Mouse (Mus musculus) MEL (cell line): Measurements from ENCODE around the gene H3f3b. TPM values are rescaled to one million over a fixed set of nuclear protein-coding genes. Genes with fewer than 3 reads are reported as not detected.
A peak's percentile ranks its signal among the peaks of the same experiment; 100 is the strongest.

Experiments
- DNase-seq: peaks from one replicate; pipeline ENCODE4 v3.0.0; 2011; ENCODE audit warnings: low read depth, low spot score
- H3K27ac ChIP-seq: 2 replicates; pipeline ENCODE4 v1.5.1; 2012; ENCODE audit warnings: low read depth, mild to moderate bottlenecking, control low read depth, low read length, moderate library complexity; ENCODE audit not compliant: control insufficient read depth
- H3K27me3 ChIP-seq, 2 experiments: fragments of 150-350 bp in 1 of 2; sonication (generic) in 1 of 2; 2 replicates each; pipeline ENCODE4 v1.6.1; 2012; ENCODE audit warnings: low read length in 2 of 2, mild to moderate bottlenecking in 2 of 2, improper control_type of control experiment in 1 of 2, moderate library complexity in 1 of 2; ENCODE audit not compliant: insufficient read depth in 2 of 2, control insufficient read depth in 1 of 2
- H3K36me3 ChIP-seq, 2 experiments: 2 replicates each; pipeline ENCODE4 v1.6.1; 2012 to 2014; ENCODE audit warnings: low read length in 2 of 2, improper control_type of control experiment in 1 of 2, inconsistent platforms in 1 of 2, mild to moderate bottlenecking in 1 of 2; ENCODE audit not compliant: insufficient read depth in 2 of 2, control insufficient read depth in 1 of 2
- H3K4me1 ChIP-seq, 2 experiments: fragments of 150-350 bp in 1 of 2; sonication (generic) in 1 of 2; 2 replicates each; pipeline ENCODE4 v1.6.1; 2012; ENCODE audit warnings: low read length in 2 of 2, improper control_type of control experiment in 1 of 2, mild to moderate bottlenecking in 1 of 2; ENCODE audit not compliant: insufficient read depth in 2 of 2, control insufficient read depth in 1 of 2
- H3K4me3 ChIP-seq, 2 experiments: fragments of 150-350 bp in 1 of 2; sonication (generic) in 1 of 2; 2 replicates each; pipeline ENCODE4 v1.5.1; 2012; ENCODE audit warnings: low read depth in 2 of 2, low read length in 2 of 2, mild to moderate bottlenecking in 2 of 2, moderate library complexity in 2 of 2, control low read depth in 1 of 2, improper control_type of control experiment in 1 of 2; ENCODE audit not compliant: control insufficient read depth in 1 of 2, insufficient read depth in 1 of 2
- H3K79me2 ChIP-seq: 2 replicates; pipeline ENCODE4 v1.6.1; 2012; ENCODE audit warnings: mild to moderate bottlenecking, low read length, moderate library complexity; ENCODE audit not compliant: control insufficient read depth, poor library complexity, insufficient read depth
- H3K9ac ChIP-seq: 2 replicates; pipeline ENCODE4 v1.6.1; 2012; ENCODE audit warnings: low read depth, mild to moderate bottlenecking, control low read depth, low read length, moderate library complexity; ENCODE audit not compliant: control insufficient read depth, poor library complexity, severe bottlenecking
- H3K9me3 ChIP-seq: fragments of 150-350 bp; sonication (generic); replicated peaks from 2 replicates; pipeline ENCODE4 v1.6.1; 2012; ENCODE audit warnings: mild to moderate bottlenecking, low read length, improper control_type of control experiment, moderate library complexity; ENCODE audit not compliant: insufficient read depth
- CHD1 ChIP-seq: IDR thresholded peaks from 2 replicates; pipeline ENCODE4 v1.6.1; 2012; ENCODE audit warnings: low read depth, mild to moderate bottlenecking, inconsistent platforms, low read length, improper control_type of control experiment
- CHD2 ChIP-seq: IDR thresholded peaks from 2 replicates; pipeline ENCODE4 v1.6.1; 2011; ENCODE audit warnings: low read length, improper control_type of control experiment
- CTCF ChIP-seq, 3 experiments: IDR thresholded peaks in 2 of 3; conservative IDR thresholded peaks in 1 of 3; 2 replicates each; pipeline ENCODE4 v1.5.1; 2011 to 2012; ENCODE audit warnings: low read length in 3 of 3, low read depth in 2 of 3, mild to moderate bottlenecking in 2 of 3, improper control_type of control experiment in 1 of 3, inconsistent platforms in 1 of 3, mixed read lengths in 1 of 3, moderate library complexity in 1 of 3; ENCODE audit not compliant: control insufficient read depth in 1 of 3, insufficient read depth in 1 of 3, poor library complexity in 1 of 3, severe bottlenecking in 1 of 3
- ELF1 ChIP-seq: IDR thresholded peaks from 2 replicates; pipeline ENCODE4 v1.6.1; 2014; ENCODE audit warnings: low read depth, mild to moderate bottlenecking, inconsistent platforms, low read length, improper control_type of control experiment, moderate library complexity
- EP300 ChIP-seq, 2 experiments: IDR thresholded peaks; 2 replicates each; pipeline ENCODE4 v1.6.1; 2011; ENCODE audit warnings: improper control_type of control experiment in 2 of 2, low read length in 2 of 2, low read depth in 1 of 2, mild to moderate bottlenecking in 1 of 2
- GATA1 ChIP-seq: IDR thresholded peaks from 2 replicates; pipeline ENCODE4 v1.6.1; 2011; ENCODE audit warnings: low read depth, low read length, improper control_type of control experiment
- JUND ChIP-seq: IDR thresholded peaks from 2 replicates; pipeline ENCODE4 v1.6.1; 2011; ENCODE audit warnings: low read depth, mild to moderate bottlenecking, improper control_type of control experiment, low read length
- MAZ ChIP-seq: IDR thresholded peaks from 2 replicates; pipeline ENCODE4 v1.6.1; 2012; ENCODE audit warnings: low read depth, mild to moderate bottlenecking, inconsistent platforms, low read length, improper control_type of control experiment
- MYB ChIP-seq: IDR thresholded peaks from 2 replicates; pipeline ENCODE4 v1.6.1; 2011; ENCODE audit warnings: mild to moderate bottlenecking, low read depth, low read length, improper control_type of control experiment
- NRF1 ChIP-seq: IDR thresholded peaks from 2 replicates; pipeline ENCODE4 v1.6.1; 2014; ENCODE audit warnings: low read depth, mild to moderate bottlenecking, inconsistent platforms, low read length, improper control_type of control experiment, moderate library complexity; ENCODE audit not compliant: poor library complexity, insufficient read depth, severe bottlenecking
- POLR2A ChIP-seq, 2 experiments: IDR thresholded peaks; 2 replicates each; pipeline ENCODE4 v1.6.1; 2011 to 2012; ENCODE audit warnings: low read length in 2 of 2, mild to moderate bottlenecking in 2 of 2, control low read depth in 1 of 2, improper control_type of control experiment in 1 of 2, low read depth in 1 of 2, moderate library complexity in 1 of 2; ENCODE audit not compliant: control insufficient read depth in 1 of 2, insufficient read depth in 1 of 2, poor library complexity in 1 of 2
- RAD21 ChIP-seq: IDR thresholded peaks from 2 replicates; pipeline ENCODE4 v1.6.1; 2011; ENCODE audit warnings: mild to moderate bottlenecking, low read depth, low read length, improper control_type of control experiment
- RCOR1 ChIP-seq: IDR thresholded peaks from 2 replicates; pipeline ENCODE4 v1.6.1; 2012; ENCODE audit warnings: low read depth, mild to moderate bottlenecking, inconsistent platforms, low read length, improper control_type of control experiment
- SIN3A ChIP-seq: IDR thresholded peaks from 2 replicates; pipeline ENCODE4 v1.6.1; 2012; ENCODE audit warnings: low read length, improper control_type of control experiment, inconsistent platforms
- TAL1 ChIP-seq: IDR thresholded peaks from 2 replicates; pipeline ENCODE4 v1.6.1; 2012; ENCODE audit warnings: mild to moderate bottlenecking, inconsistent platforms, low read length, moderate library complexity, mixed read lengths
- TCF12 ChIP-seq: IDR thresholded peaks from 2 replicates; pipeline ENCODE4 v1.6.1; 2014; ENCODE audit warnings: low read depth, mild to moderate bottlenecking, inconsistent platforms, low read length, improper control_type of control experiment, moderate library complexity
- UBTF ChIP-seq: IDR thresholded peaks from 2 replicates; pipeline ENCODE4 v1.6.1; 2012; ENCODE audit warnings: low read depth, mild to moderate bottlenecking, inconsistent platforms, low read length, improper control_type of control experiment, moderate library complexity, borderline replicate concordance; ENCODE audit not compliant: insufficient read depth
- USF1 ChIP-seq: IDR thresholded peaks from 2 replicates; pipeline ENCODE4 v1.6.1; 2014; ENCODE audit warnings: low read depth, mild to moderate bottlenecking, inconsistent platforms, low read length, improper control_type of control experiment, moderate library complexity
- USF2 ChIP-seq, 2 experiments: IDR thresholded peaks; 2 replicates each; pipeline ENCODE4 v1.6.1; 2011 to 2012; ENCODE audit warnings: improper control_type of control experiment in 2 of 2, low read length in 2 of 2, borderline replicate concordance in 1 of 2, inconsistent platforms in 1 of 2, low read depth in 1 of 2, mild to moderate bottlenecking in 1 of 2; ENCODE audit not compliant: insufficient read depth in 1 of 2
- ZC3H11A ChIP-seq: IDR thresholded peaks from 2 replicates; pipeline ENCODE4 v1.6.1; 2012; ENCODE audit warnings: low read depth, mild to moderate bottlenecking, inconsistent platforms, low read length, improper control_type of control experiment
- ZMIZ1 ChIP-seq: IDR thresholded peaks from 2 replicates; pipeline ENCODE4 v1.6.1; 2012; ENCODE audit warnings: low read depth, mild to moderate bottlenecking, inconsistent platforms, low read length, improper control_type of control experiment, moderate library complexity
- ZNF384 ChIP-seq: IDR thresholded peaks from 2 replicates; pipeline ENCODE4 v1.6.1; 2012; ENCODE audit warnings: low read depth, mild to moderate bottlenecking, inconsistent platforms, low read length, improper control_type of control experiment
- polyA plus RNA-seq, 2 experiments: library from polyadenylated mRNA; stranded (reverse) in 1 of 2; unstranded in 1 of 2; fragments of >175 nt in 1 of 2; fragments of >200 nt in 1 of 2; gene quantifications; 2 replicates each; pipeline versions ENCODE4 v1.2.1 to v1.2.4; 2012; ENCODE audit warnings: low replicate concordance in 2 of 2, low read depth in 1 of 2; ENCODE audit not compliant: insufficient read length in 2 of 2, insufficient read depth in 1 of 2, missing spikeins in 1 of 2
- total RNA-seq: library from RNA; depleted of rRNA; stranded (reverse); fragments of 300-350 nt; gene quantifications from 2 replicates; pipeline ENCODE4 v1.2.3, GENCODE M21; 2012

H3f3b gene
- total and polyA plus RNA-seq, 3 experiments, result 96.6 to 767 (median 498) TPM

GRCm38 (mm10) chr11:116036671-116037070, 8.9 kb upstream of the H3f3b start:
- no peak overlapping the region for H3K4me3 ChIP-seq
- peaks cover 38% of the 10 kb centered on the region for H3K79me2 ChIP-seq
- peaks cover 10 to 32% of the 10 kb centered on the region in 2 experiments for H3K36me3 ChIP-seq
- no peak for DNase-seq
- no peak overlapping the region for H3K27ac ChIP-seq
- peak; percentile 67 for TF ChIP-seq ZNF384
- no peak for TF ChIP-seq CHD1
- no peak for TF ChIP-seq CHD2
- no peak overlapping the region for H3K9ac ChIP-seq
- peaks cover under 1 to 13% of the 10 kb centered on the region in 2 experiments; a peak in 3 of 4 replicates for H3K4me1 ChIP-seq
- no peaks in the 10 kb centered on the region for H3K9me3 ChIP-seq
- no peaks in the 10 kb centered on the region for H3K27me3 ChIP-seq

GRCm38 (mm10) chr11:116034584-116034983, 6.8 kb upstream of the H3f3b start:
- Histone ChIP-seq H3K36me3 (peaks cover 15 to 16% of the 10 kb centered on the region in 2 experiments), H3K27me3 (no peaks in the 10 kb centered on the region), H3K79me2 (peaks cover 53% of the 10 kb centered on the region), H3K4me1 (peaks cover 7 to 19% of the 10 kb centered on the region in 2 experiments; a peak in 3 of 4 replicates), H3K27ac (no peak overlapping the region), H3K9me3 (no peaks in the 10 kb centered on the region), H3K9ac (no peak overlapping the region), H3K4me3 (no peak overlapping the region)
- no peak for DNase-seq
- no peak for TF ChIP-seq EP300 (IDR thresholded peaks at IDR 0.05; ENCODE audit: low read depth in 1 of 2, low read length in 2 of 2)
- TF ChIP-seq RCOR1, result no peak
- no peak for TF ChIP-seq USF2 (IDR thresholded peaks at IDR 0.05; ENCODE audit: borderline replicate concordance in 1 of 2, insufficient read depth in 1 of 2, low read depth in 1 of 2, low read length in 2 of 2)
- TF ChIP-seq MYB, result no peak
- TF ChIP-seq TAL1, result no peak
- no peak for TF ChIP-seq JUND
- no peak for TF ChIP-seq CTCF (IDR thresholded peaks at IDR 0.05 in 2 of 3, conservative IDR thresholded peaks at IDR 0.05 in 1 of 3; ENCODE audit: control insufficient read depth in 1 of 3, insufficient read depth in 1 of 3, low read depth in 2 of 3, low read length in 3 of 3, poor library complexity in 1 of 3, severe bottlenecking in 1 of 3)
- TF ChIP-seq USF1, result no peak
- TF ChIP-seq ZC3H11A, result no peak
- no peak for TF ChIP-seq POLR2A (IDR thresholded peaks at IDR 0.05; ENCODE audit: control insufficient read depth in 1 of 2, insufficient read depth in 1 of 2, low read depth in 1 of 2, low read length in 2 of 2, poor library complexity in 1 of 2)
- no peak for TF ChIP-seq RAD21
- TF ChIP-seq ELF1, result no peak
- TF ChIP-seq SIN3A, result no peak
- no peak for TF ChIP-seq NRF1
- no peak for TF ChIP-seq GATA1
- TF ChIP-seq UBTF, result no peak
- TF ChIP-seq TCF12, result no peak
- TF ChIP-seq ZMIZ1, result no peak
- TF ChIP-seq CHD1, result no peak
- TF ChIP-seq MAZ, result no peak
